Mouse (Mus musculus) adrenal gland, adult 18-20 months (tissue): Measurements from ENCODE around the gene Cybb. TPM values are rescaled to one million over a fixed set of nuclear protein-coding genes. Genes with fewer than 3 reads are reported as not detected.
A peak's percentile ranks its signal among the peaks of the same experiment; 100 is the strongest.
"Not testable (repeated sequence)": the region's sequence is repeated elsewhere in the genome, so short reads cannot be mapped to it uniquely, and the experiment has no call there.

Experiments
- DNase-seq, 2 experiments: peaks; one replicate each; pipeline ENCODE4 v3.0.0; 2021 to 2022; ENCODE audit warnings: low spot score in 2 of 2
- long read RNA-seq, 2 experiments: library from polyadenylated mRNA; stranded (forward); transcript quantifications; one replicate each; pipeline ENCODE4 v2.0.0; 2021
- total RNA-seq, 2 experiments: library from RNA; stranded (reverse); gene quantifications; 1 replicate in 1 of 2; 2 replicates in 1 of 2; pipeline ENCODE4 v1.2.3; 2021

Cybb gene
- total RNA-seq, result 10 to 100 TPM; 19.4 to 21.8 TPM
- long read RNA-seq, experiment 1, full-length matches to known transcripts, result 9 of 10 reads
- long read RNA-seq, experiment 1, partial matches to known transcripts, result 0 of 10 reads
- long read RNA-seq, experiment 1, other reads (novel, unspliced or antisense), result 1 of 10 reads
- long read RNA-seq, experiment 2, full-length matches to known transcripts, result 8 of 8 reads
- long read RNA-seq, experiment 2, partial matches to known transcripts, result 0 of 8 reads
- long read RNA-seq, experiment 2, other reads (novel, unspliced or antisense), result 0 of 8 reads

GRCm38 (mm10) chrX:9487671-9488070, at the start of gene Cybb:
TSS of gene Cybb (minus strand) at chrX:9487771.
- DNase-seq, result no peak

- DNase-seq, result no peak
Observed at GRCm38 (mm10) chrX:9536881-9537280, 49.3 kb upstream of the Cybb start.

- DNase-seq, result peak in 1 of 2 experiments; percentile 44
Observed at GRCm38 (mm10) chrX:9519969-9520368, 32.4 kb upstream of the Cybb start.

- not testable (repeated sequence) for DNase-seq
Observed at GRCm38 (mm10) chrX:9517531-9517930, 30.0 kb upstream of the Cybb start.

GRCm38 (mm10) chrX:9475036-9475435, 12.5 kb downstream of the Cybb start:
- DNase-seq, result not testable (repeated sequence)

GRCm38 (mm10) chrX:9474440-9474839, 13.1 kb downstream of the Cybb start:
- no peak for DNase-seq

- no peak for DNase-seq
Observed at GRCm38 (mm10) chrX:9473768-9474167, 13.8 kb downstream of the Cybb start.

- DNase-seq, result no peak
Observed at GRCm38 (mm10) chrX:9470811-9471388, 16.7 kb downstream of the Cybb start.

GRCm38 (mm10) chrX:9469100-9469499, 18.5 kb downstream of the Cybb start:
- DNase-seq, result no peak

- no peak for DNase-seq
Observed at GRCm38 (mm10) chrX:9467020-9467419, 20.6 kb downstream of the Cybb start.

GRCm38 (mm10) chrX:9465890-9466289, 21.7 kb downstream of the Cybb start:
- DNase-seq, result no peak

GRCm38 (mm10) chrX:9462671-9463070, 24.9 kb downstream of the Cybb start:
- no peak for DNase-seq

GRCm38 (mm10) chrX:9461399-9461798, 26.2 kb downstream of the Cybb start:
- DNase-seq, result no peak

GRCm38 (mm10) chrX:9460387-9460930, 27.1 kb downstream of the Cybb start:
- DNase-seq, result no peak

GRCm38 (mm10) chrX:9452375-9452774, 35.2 kb downstream of the Cybb start:
- no peak for DNase-seq

- no peak for DNase-seq
Observed at GRCm38 (mm10) chrX:9447284-9447683, 40.3 kb downstream of the Cybb start.

- no peak for DNase-seq
Observed at GRCm38 (mm10) chrX:9441102-9441501, 46.5 kb downstream of the Cybb start.

GRCm38 (mm10) chrX:9440556-9440955, 47.0 kb downstream of the Cybb start:
- no peak for DNase-seq

- DNase-seq, result no peak
Observed at GRCm38 (mm10) chrX:9439257-9439656, 48.3 kb downstream of the Cybb start.

- no peak for DNase-seq
Observed at GRCm38 (mm10) chrX:9413889-9414288, 73.7 kb downstream of the Cybb start.
